14 mouse cellular contexts compared by ENCODE assay signal in genomic region chr5:74783906-74784305, GRCm38 (mm10).
DNase-seq lines count a peak whose midpoint lies in the region.
"Had no signal": no experiment of that assay in that cellular context is flagged by ENCODE, and none has a peak within 500 bp of the region (broad histone marks: within the 10 kb centered on the region; RNA-seq: fewer than 3 reads in every experiment).

No protein-coding gene starts in this region.

- peak; percentile 59 to 65 for DNase-seq in heart, adult 18-20 months
- DNase-seq in heart, postnatal 4 days: no peak
- DNase-seq in urinary bladder, postnatal 14 days (ENCODE audit: low spot score): peak; percentile 11
- no peak for DNase-seq in urinary bladder, postnatal 4 days (ENCODE audit: low spot score in 2 of 2)
- DNase-seq in gastrocnemius, postnatal 10 days: peak; percentile 26
- no peak for DNase-seq in thymus, adult 18-20 months
- no peak for DNase-seq in layer of hippocampus, postnatal 36 days
- DNase-seq in left cerebral cortex, adult 11 months (ENCODE audit: low spot score): no peak
- DNase-seq: cerebellum, adult 11-12 months; kidney, adult 8-10 months; kidney, postnatal 36 days; left cerebral cortex, postnatal 4 days; lung, postnatal 4 days; right cerebral cortex, adult 18-20 months had no signal

Comparison
In these comparisons a context has a peak if more than half of its experiments do, and no peak if none do; other contexts are left out.
1. DNase-seq: peak in heart, adult 18-20 months (2 of 2), urinary bladder, postnatal 14 days (single experiment) and gastrocnemius, postnatal 10 days (single experiment); none in heart, postnatal 4 days (single experiment), urinary bladder, postnatal 4 days (0 of 2), thymus, adult 18-20 months (0 of 2), layer of hippocampus, postnatal 36 days (0 of 2) and left cerebral cortex, adult 11 months (single experiment).